Mouse (Mus musculus): ENCODE measurements around the gene Ube2j2. TPM values are rescaled to one million over a fixed set of nuclear protein-coding genes. Genes with fewer than 3 reads are reported as not detected.

Gene Ube2j2
- polyA plus RNA-seq (2012; ENCODE audit: low replicate concordance) = 114 and 120 TPM in 2 replicates

DNA sequence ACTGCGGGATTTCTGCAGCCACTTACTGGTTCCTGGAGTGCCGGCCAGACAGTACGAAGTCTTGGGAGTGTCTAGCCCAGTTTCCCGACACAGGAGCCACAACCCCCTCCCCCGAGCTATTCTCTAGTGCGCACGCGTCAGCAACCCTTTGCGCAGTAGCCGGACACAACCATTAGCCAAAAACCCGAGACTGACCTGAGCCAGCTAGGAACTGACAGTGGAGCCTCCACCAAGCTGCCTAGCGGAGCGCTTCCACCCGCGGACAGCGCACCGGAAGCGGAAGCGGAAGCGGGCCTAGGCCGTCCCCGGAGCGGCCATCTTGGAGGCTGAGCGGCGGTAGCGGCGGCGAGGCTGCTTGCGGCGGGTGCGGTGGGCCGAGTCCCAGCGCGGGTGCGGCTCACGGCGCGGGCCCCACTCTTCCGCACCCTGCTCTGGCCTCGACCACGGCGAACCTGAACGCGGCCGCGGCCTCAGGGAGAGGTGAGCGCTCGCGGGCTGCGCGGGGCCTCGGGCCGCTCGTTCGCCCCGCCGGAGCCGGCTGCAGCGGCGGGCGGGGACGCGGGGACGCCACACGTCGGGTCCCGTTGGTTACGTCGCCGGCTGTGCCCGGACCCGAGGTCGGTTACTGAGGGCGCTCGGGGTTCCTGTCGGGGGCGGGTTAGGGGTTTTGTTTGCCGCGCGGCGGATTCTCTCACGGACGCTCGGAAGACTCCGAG lies at the start of gene Ube2j2:
TSS of gene Ube2j2 (plus strand) at position 298 of the 716 bp plus-strand sequence.

DNA sequence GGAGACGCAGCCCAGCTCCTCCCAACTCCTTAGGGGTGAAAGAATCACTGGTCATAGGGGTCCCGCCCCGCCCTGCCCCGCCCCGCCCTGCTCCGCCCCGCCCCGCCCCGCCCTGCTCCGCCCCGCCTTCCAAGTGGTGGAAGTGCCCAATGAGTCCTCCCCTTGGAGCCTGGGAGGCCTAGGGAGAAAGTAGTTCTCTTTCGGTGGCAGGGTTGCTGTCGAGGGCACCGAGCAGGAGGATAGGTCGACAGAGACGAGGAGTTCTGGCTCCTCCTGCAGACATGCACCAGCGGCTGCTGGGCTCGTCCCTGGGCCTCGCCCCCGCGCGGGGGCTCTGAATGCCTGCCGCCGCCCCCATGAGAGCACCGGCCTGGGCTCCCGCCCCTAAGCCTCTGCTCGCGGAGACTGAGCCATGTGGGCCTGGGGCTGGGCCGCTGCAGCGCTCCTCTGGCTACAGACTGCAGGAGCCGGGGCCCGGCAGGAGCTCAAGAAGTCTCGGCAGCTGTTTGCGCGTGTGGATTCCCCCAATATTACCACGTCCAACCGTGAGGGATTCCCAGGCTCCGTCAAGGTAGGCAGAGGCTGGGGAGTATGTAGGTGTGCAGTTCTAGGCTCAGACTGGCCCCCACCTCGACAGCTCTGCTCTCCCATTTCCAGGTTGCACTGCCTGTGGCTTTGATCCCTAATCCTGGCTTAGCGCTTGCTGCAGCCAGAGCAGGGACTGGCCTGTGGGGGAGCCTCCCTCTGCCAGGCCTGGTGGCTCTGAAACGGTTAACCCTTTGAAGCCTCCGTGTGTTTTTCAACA lies 18.7 kb downstream of the Ube2j2 start, which contains the start of gene C1qtnf12:
TSS of gene C1qtnf12 (plus strand) at position 152 of the 805 bp plus-strand sequence.

DNA sequence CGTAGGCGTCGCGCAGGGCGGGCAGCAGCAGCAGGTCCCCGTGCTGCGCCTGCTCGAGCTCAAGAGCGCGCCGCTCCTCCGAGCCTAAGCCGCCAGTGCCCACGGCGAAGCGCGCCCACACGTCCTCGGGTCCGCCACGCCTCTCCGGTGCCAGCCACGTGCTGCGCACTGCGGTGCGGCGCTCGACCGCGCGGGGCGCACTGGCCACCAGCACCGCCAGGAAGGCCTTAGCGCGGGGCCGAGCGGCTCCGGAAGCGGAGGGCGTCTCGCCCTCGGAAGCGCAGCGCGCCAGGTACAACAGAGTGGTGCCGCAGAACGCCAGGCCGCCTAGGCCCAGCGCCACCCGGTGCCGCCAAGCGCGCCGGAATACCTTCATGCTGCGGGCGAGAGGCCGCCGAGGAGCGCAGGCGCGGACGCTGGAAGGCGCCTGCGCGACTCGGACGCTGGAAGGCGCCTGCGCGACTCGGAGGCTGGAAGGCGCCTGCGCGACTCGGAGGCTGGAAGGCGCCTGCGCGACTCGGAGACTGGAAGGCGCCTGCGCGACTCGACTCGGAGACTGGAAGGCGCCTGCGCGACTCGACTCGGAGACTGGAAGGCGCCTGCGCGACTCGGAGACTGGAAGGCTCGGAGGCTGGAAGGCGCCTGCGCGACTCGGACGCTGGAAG lies 48.7 kb downstream of the Ube2j2 start, which contains the start of the genes B3galt6 and Sdf4:
TSS of gene B3galt6 (minus strand) at position 409 of the 665 bp plus-strand sequence.
TSS of gene Sdf4 (plus strand) at position 632 of the 665 bp plus-strand sequence.

Other genes with a start within 250 kb of the Ube2j2 start
- 2.6 TPM in 2 replicates for gene Fndc10, start 249.5 kb upstream of the Ube2j2 start, polyA plus RNA-seq (2012; ENCODE audit: low replicate concordance)
- 23.8 and 40.4 TPM in 2 replicates for gene Ssu72, start 239.0 kb upstream of the Ube2j2 start, polyA plus RNA-seq (2012; ENCODE audit: low replicate concordance)
- 0.27 and 0.50 TPM in 2 replicates for gene Tmem240, start 209.0 kb upstream of the Ube2j2 start, polyA plus RNA-seq (2012; ENCODE audit: low replicate concordance)
- 52.4 and 57.8 TPM in 2 replicates for gene Atad3a, start 182.7 kb upstream of the Ube2j2 start, polyA plus RNA-seq (2012; ENCODE audit: low replicate concordance)
- 1.1 and 2.2 TPM in 2 replicates for gene Vwa1, start 169.1 kb upstream of the Ube2j2 start, polyA plus RNA-seq (2012; ENCODE audit: low replicate concordance)
- gene Tmem88b, start 158.0 kb upstream of the Ube2j2 start, polyA plus RNA-seq (2012; ENCODE audit: low replicate concordance) = 0.24 and 0.29 TPM in 2 replicates
- gene Ankrd65, start 153.4 kb upstream of the Ube2j2 start, polyA plus RNA-seq (2012; ENCODE audit: low replicate concordance) = not detected in 2 replicates
- 26.3 and 70.8 TPM in 2 replicates for gene Mrpl20, start 141.0 kb upstream of the Ube2j2 start, polyA plus RNA-seq (2012; ENCODE audit: low replicate concordance)
- gene Ccnl2, start 131.3 kb upstream of the Ube2j2 start, polyA plus RNA-seq (2012; ENCODE audit: low replicate concordance) = 33.3 and 37.7 TPM in 2 replicates
- 142 and 271 TPM in 2 replicates for gene Aurkaip1, start 112.6 kb upstream of the Ube2j2 start, polyA plus RNA-seq (2012; ENCODE audit: low replicate concordance)
- 0.21 and 2.1 TPM in 2 replicates for gene Mxra8, start 104.2 kb upstream of the Ube2j2 start, polyA plus RNA-seq (2012; ENCODE audit: low replicate concordance)
- 152 and 222 TPM in 2 replicates for gene Dvl1, start 96.4 kb upstream of the Ube2j2 start, polyA plus RNA-seq (2012; ENCODE audit: low replicate concordance)
- gene Tas1r3, start 80.5 kb upstream of the Ube2j2 start, polyA plus RNA-seq (2012; ENCODE audit: low replicate concordance) = 0.08 TPM in 1 of 2 replicates, not detected in the other
- 2.0 and 2.6 TPM in 2 replicates for gene Cptp, start 74.4 kb upstream of the Ube2j2 start, polyA plus RNA-seq (2012; ENCODE audit: low replicate concordance)
- gene Ints11, start 74.3 kb upstream of the Ube2j2 start, polyA plus RNA-seq (2012; ENCODE audit: low replicate concordance) = 16.3 and 20.4 TPM in 2 replicates
- 349 and 415 TPM in 2 replicates for gene Pusl1, start 52.0 kb upstream of the Ube2j2 start, polyA plus RNA-seq (2012; ENCODE audit: low replicate concordance)
- 59.5 and 63.0 TPM in 2 replicates for gene Acap3, start 52.0 kb upstream of the Ube2j2 start, polyA plus RNA-seq (2012; ENCODE audit: low replicate concordance)
- gene C1qtnf12, start 18.5 kb downstream of the Ube2j2 start, polyA plus RNA-seq (2012; ENCODE audit: low replicate concordance) = 122 and 138 TPM in 2 replicates
- gene B3galt6, start 48.8 kb downstream of the Ube2j2 start, polyA plus RNA-seq (2012; ENCODE audit: low replicate concordance) = 3.2 and 4.0 TPM in 2 replicates
- gene Sdf4, start 49.0 kb downstream of the Ube2j2 start, polyA plus RNA-seq (2012; ENCODE audit: low replicate concordance) = 40.5 and 45.3 TPM in 2 replicates
- gene Tnfrsf4, start 70.0 kb downstream of the Ube2j2 start, polyA plus RNA-seq (2012; ENCODE audit: low replicate concordance) = 3.1 and 8.5 TPM in 2 replicates
- 5.5 and 8.2 TPM in 2 replicates for gene Tnfrsf18, start 82.3 kb downstream of the Ube2j2 start, polyA plus RNA-seq (2012; ENCODE audit: low replicate concordance)
- gene Ttll10, start 115.6 kb downstream of the Ube2j2 start, polyA plus RNA-seq (2012; ENCODE audit: low replicate concordance) = not detected in 2 replicates
- gene 9430015G10Rik, start 166.2 kb downstream of the Ube2j2 start, polyA plus RNA-seq (2012; ENCODE audit: low replicate concordance) = 8.2 and 26.6 TPM in 2 replicates
- 1.0 and 1.2 TPM in 2 replicates for gene Rnf223, start 186.7 kb downstream of the Ube2j2 start, polyA plus RNA-seq (2012; ENCODE audit: low replicate concordance)